Mouse (Mus musculus) thymus, adult 2 months (tissue): ENCODE data around the gene Alox12e.

ENCODE experiments used
- CTCF ChIP-seq: fragments of 200-500 bp; IDR thresholded peaks from 2 replicates; pipeline ENCODE4 v1.5.1; 2012; ENCODE audit warnings: mild to moderate bottlenecking, control low read depth, low read length, moderate library complexity, borderline replicate concordance; ENCODE audit not compliant: control insufficient read depth, poor library complexity, insufficient read depth; ENCODE audit errors: extremely low read depth
- POLR2A ChIP-seq: fragments of 200-500 bp; IDR thresholded peaks from 2 replicates; pipeline ENCODE4 v1.6.1; 2012; ENCODE audit warnings: mild to moderate bottlenecking, low read length, control low read depth, moderate library complexity; ENCODE audit not compliant: control insufficient read depth, poor library complexity, insufficient read depth; ENCODE audit errors: extremely low read depth

GRCm38 (mm10) chr11:70313833-70314232, 8.6 kb downstream of the Alox12e start:
- TF ChIP-seq CTCF (no peak), POLR2A (no peak)
